Mouse (Mus musculus) heart, adult 2 months (tissue): ENCODE data around the gene Tspan13. TPM values are rescaled to one million over a fixed set of nuclear protein-coding genes. Genes with fewer than 3 reads are reported as not detected.
A peak's percentile ranks its signal among the peaks of the same experiment; 100 is the strongest.

Experiments used
- DNase-seq, 2 experiments: peaks; one replicate each; pipeline ENCODE4 v3.0.0; 2021
- H3K27ac ChIP-seq: fragments of 200-600 bp; 2 replicates; pipeline ENCODE4 v1.8.1; 2022
- H3K27me3 ChIP-seq: fragments of 200-500 bp; 2 replicates; pipeline ENCODE4 v1.6.1; 2012; ENCODE audit warnings: mild to moderate bottlenecking, low read length, inconsistent platforms, mixed read lengths; ENCODE audit not compliant: control insufficient read depth, insufficient read depth
- H3K36me3 ChIP-seq: fragments of 200-500 bp; 2 replicates; pipeline ENCODE4 v1.6.1; 2012; ENCODE audit warnings: low read length, inconsistent platforms; ENCODE audit not compliant: control insufficient read depth, insufficient read depth
- H3K4me1 ChIP-seq: fragments of 200-500 bp; 2 replicates; pipeline ENCODE4 v1.6.1; 2011; ENCODE audit warnings: low read length; ENCODE audit not compliant: control insufficient read depth, insufficient read depth
- H3K4me3 ChIP-seq: fragments of 200-600 bp; 2 replicates; pipeline ENCODE4 v1.8.1; 2022
- H3K79me2 ChIP-seq: fragments of 200-500 bp; replicated peaks from 2 replicates; pipeline ENCODE4 v1.6.1; 2012; ENCODE audit warnings: mild to moderate bottlenecking, inconsistent platforms, low read length, moderate library complexity, mixed read lengths; ENCODE audit not compliant: control insufficient read depth, insufficient read depth
- H3K9ac ChIP-seq: fragments of 200-500 bp; 2 replicates; pipeline ENCODE4 v1.6.1; 2012; ENCODE audit warnings: low read depth, mild to moderate bottlenecking, control low read depth, inconsistent platforms, low read length, mixed read lengths
- CTCF ChIP-seq: fragments of 200-600 bp; IDR thresholded peaks from 2 replicates; pipeline ENCODE4 v1.8.1; 2022; ENCODE audit warnings: antibody characterized with exemption, mild to moderate bottlenecking, moderate library complexity
- EP300 ChIP-seq: fragments of 200-500 bp; IDR thresholded peaks from 2 replicates; pipeline ENCODE4 v1.6.1; 2011; ENCODE audit warnings: low read depth, low read length, control low read depth; ENCODE audit not compliant: insufficient read depth
- POLR2A ChIP-seq: fragments of 200-500 bp; IDR thresholded peaks from 2 replicates; pipeline ENCODE4 v1.6.1; 2011; ENCODE audit warnings: mild to moderate bottlenecking, low read depth, low read length, control low read depth; ENCODE audit not compliant: insufficient read depth
- WGBS: fragments of 180-500 bp; shearing (Covaris S2); methylation state at CpG from one replicate; pipeline ENCODE4 v1.1.7; 2018; 5-methylcytosine and 5-hydroxymethylcytosine counted together
- intact Hi-C: fragments of 180-260 bp; cut with DNase I; formaldehyde crosslinking; loops from one replicate; pipeline ENCODE4 v1.15.1; 2025
- polyA plus RNA-seq: library from polyadenylated mRNA; depleted of rRNA; stranded (reverse); fragments of >200 nt; gene quantifications from 2 replicates; pipeline ENCODE4 v1.2.3, GENCODE M21; 2012
- total RNA-seq, 2 experiments: library from RNA; stranded (reverse); gene quantifications; 2 replicates each; pipeline ENCODE4 v1.2.3; 2021

Tspan13 gene
- total and polyA plus RNA-seq, 3 experiments, result 41.2 to 61.1 (median 47.2) TPM

DNA sequence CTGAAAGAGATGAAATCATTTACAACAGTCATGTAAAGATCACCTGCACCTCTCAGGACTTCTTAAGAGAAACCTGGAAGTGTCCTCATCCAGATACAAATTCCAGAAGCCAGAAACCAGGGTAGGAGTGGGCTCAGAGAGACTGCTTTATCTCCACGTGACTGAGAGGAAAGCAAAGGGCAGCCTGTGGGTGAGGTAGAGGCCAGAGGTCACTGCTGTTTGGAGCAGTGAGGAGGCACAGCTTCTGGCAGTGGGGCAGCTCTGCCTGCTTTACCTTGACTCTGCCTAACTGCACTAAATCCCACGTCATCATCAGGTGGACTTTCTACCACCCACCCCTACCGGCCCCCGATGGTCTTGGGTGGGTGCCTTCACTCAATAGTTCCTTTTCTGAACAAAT is 37.6 kb downstream of the Tspan13 start:
- Histone ChIP-seq H3K4me1 (peaks cover 3% of the 10 kb centered on the region), H3K27me3 (no peaks in the 10 kb centered on the region), H3K4me3 (no peak overlapping the region), H3K79me2 (no peaks in the 10 kb centered on the region), H3K36me3 (no peaks in the 10 kb centered on the region; the same call in 1 of the 2 replicates), H3K9ac (no peak overlapping the region), H3K27ac (no peak overlapping the region)
- no peak for TF ChIP-seq POLR2A
- no peak for TF ChIP-seq CTCF
- TF ChIP-seq EP300, result no peak
- DNase-seq, result no peak
- intact Hi-C loops, result no loop called here
- 74% methylated on average over 4 of the region's 4 CpGs for WGBS

DNA sequence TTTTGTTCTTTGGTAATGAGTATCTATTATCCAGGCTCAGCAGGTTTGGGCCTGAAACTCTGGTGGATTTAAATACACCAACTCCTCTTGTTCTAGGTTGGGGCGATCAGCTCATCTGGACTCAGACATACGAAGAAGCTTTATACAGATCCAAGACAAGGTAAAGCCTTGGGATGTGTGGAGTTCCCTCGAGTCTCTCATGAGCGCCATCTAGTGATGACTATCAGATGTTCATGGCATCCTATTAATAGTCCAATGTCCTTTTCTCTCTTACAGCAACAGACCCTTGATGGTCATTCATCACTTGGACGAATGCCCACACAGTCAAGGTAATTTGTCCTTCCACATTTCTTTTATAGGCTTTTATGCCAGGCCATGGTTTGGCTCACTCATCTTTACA is 46.5 kb downstream of the Tspan13 start:
- no peak for DNase-seq
- Histone ChIP-seq H3K4me3 (no peak overlapping the region), H3K9ac (no peak overlapping the region), H3K4me1 (no peaks in the 10 kb centered on the region), H3K79me2 (no peaks in the 10 kb centered on the region), H3K36me3 (no peaks in the 10 kb centered on the region), H3K27ac (no peak overlapping the region), H3K27me3 (no peaks in the 10 kb centered on the region)
- no peak for TF ChIP-seq EP300
- TF ChIP-seq CTCF, result peak; percentile 79
- WGBS, result 25% methylated on average over 5 of the region's 5 CpGs
- intact Hi-C loops, result loop anchor here (1.0 to 5.0 kb wide), 2 partner anchors 47 to 99 kb away; partner anchors contain the start of gene Tspan13

DNA sequence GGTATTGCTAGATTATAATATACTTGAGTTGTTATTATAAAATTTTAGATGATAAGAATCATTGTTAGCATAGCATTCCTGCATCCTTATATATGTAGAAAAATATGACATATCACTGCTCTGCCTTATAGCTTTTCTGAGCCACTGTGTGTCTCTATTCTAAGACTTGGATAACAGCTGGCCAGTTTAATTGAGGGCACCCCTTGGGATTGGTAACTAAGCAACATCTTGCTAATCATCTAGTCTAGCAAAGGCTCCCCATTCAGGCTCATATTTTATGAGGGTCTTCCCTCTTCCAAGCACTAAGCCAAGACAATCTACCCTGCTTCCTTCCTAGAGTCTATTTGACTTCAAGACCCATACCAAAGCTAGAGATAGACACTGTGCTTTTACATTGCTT is 48.2 kb downstream of the Tspan13 start:
- Histone ChIP-seq H3K27ac (no peak overlapping the region), H3K9ac (no peak overlapping the region), H3K4me3 (no peak overlapping the region), H3K36me3 (no peaks in the 10 kb centered on the region), H3K4me1 (no peaks in the 10 kb centered on the region), H3K27me3 (no peaks in the 10 kb centered on the region), H3K79me2 (no peaks in the 10 kb centered on the region)
- no peak for TF ChIP-seq EP300
- no peak for TF ChIP-seq POLR2A
- no peak for TF ChIP-seq CTCF
- no peak for DNase-seq
- intact Hi-C loops, result no loop called here

DNA sequence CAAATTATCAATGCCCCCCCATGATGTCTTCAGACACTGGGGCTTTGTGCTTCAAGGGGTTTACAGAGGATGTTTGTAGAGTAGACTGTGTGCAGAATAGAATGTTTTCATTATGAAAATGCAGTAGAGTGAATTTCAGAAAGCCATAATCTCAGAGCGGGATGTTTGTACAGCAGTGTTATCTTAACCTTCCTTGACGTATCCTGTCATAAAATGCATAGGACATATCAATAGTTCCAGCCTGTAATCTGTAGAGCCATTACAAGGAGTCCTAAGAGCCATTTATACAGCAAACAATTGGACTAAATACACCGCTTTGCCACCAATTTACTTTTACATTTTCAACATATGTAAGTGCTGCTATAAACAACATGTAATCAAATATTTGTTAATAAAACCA is 48.7 kb downstream of the Tspan13 start:
- Histone ChIP-seq H3K4me3 (no peak overlapping the region), H3K27ac (no peak overlapping the region), H3K4me1 (no peaks in the 10 kb centered on the region), H3K79me2 (no peaks in the 10 kb centered on the region), H3K36me3 (no peaks in the 10 kb centered on the region), H3K27me3 (no peaks in the 10 kb centered on the region), H3K9ac (no peak overlapping the region)
- intact Hi-C loops, result no loop called here
- no peak for DNase-seq
- TF ChIP-seq POLR2A (no peak), EP300 (no peak), CTCF (no peak)
- 60% methylated on average over 3 of the region's 3 CpGs for WGBS

DNA sequence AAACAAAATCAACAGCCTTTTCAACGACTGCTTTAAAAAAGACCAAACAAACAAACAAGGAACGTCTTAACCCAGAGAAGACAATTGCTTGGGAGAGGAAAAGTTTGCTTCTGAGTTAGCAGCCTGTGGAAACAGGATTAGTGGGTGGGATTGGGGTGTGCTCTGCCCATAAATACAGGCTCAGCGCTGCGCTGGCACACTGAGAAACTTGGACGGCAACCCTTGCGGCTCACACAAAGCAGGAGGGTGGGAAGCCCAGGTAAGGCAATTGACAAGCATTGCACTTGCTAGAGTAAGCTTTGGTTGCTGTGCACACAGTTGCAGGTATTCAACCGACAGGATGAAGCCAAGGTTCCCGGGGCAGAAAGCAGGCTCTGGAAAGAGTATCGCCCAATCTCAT is 49.6 kb downstream of the Tspan13 start, which contains the start of gene Agr2:
TSS of gene Agr2 (plus strand) at position 197 of the 400 bp plus-strand sequence.
- Histone ChIP-seq H3K79me2 (no peaks in the 10 kb centered on the region), H3K4me3 (no peak within 1 kb of the TSS), H3K27ac (no peak within 1 kb of the TSS), H3K36me3 (no peaks in the 10 kb centered on the region), H3K9ac (no peak within 1 kb of the TSS), H3K4me1 (no peaks in the 10 kb centered on the region), H3K27me3 (no peaks in the 10 kb centered on the region)
- WGBS, result 69% methylated on average over 9 of the region's 9 CpGs
- no peak for DNase-seq
- intact Hi-C loops, result no loop called here
- TF ChIP-seq CTCF (no peak), EP300 (no peak), POLR2A (no peak)

DNA sequence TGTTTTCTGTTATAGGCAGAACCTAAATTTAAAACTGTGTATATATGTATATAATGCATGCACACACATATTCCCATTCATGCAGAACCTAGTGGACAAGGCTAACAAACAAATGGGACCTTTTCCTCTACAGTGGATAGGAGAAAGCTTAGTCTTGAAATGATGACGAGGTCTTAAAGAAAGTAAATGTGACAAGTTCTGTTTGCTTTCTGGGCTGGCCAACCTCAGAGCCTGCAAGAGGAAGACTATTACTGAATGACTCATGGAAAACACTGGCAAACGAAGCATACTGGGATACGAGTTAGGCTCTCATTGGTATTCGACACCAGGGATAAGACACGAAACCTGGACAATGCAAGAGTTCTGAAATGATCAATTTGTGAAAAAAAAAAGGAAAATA is 57.6 kb downstream of the Tspan13 start:
- H3K36me3 ChIP-seq, result no peaks in the 10 kb centered on the region; the same call in 1 of the 2 replicates
- H3K27ac ChIP-seq, result no peak overlapping the region
- H3K9ac ChIP-seq, result no peak overlapping the region
- H3K79me2 ChIP-seq, result no peaks in the 10 kb centered on the region
- peaks cover 2% of the 10 kb centered on the region for H3K4me1 ChIP-seq
- H3K27me3 ChIP-seq, result no peaks in the 10 kb centered on the region
- WGBS, result 76% methylated on average over 5 of the region's 5 CpGs
- TF ChIP-seq POLR2A, result no peak
- TF ChIP-seq CTCF, result no peak
- no peak for TF ChIP-seq EP300
- H3K4me3 ChIP-seq, result no peak overlapping the region
- intact Hi-C loops, result loop anchor here (5.0 kb wide), 1 partner anchor 1108 kb away; no protein-coding TSS in a partner anchor
- DNase-seq, result no peak
